Mouse (Mus musculus) heart, adult 18-20 months (tissue): ENCODE measurements at regions not wholly inside any gene's neighbourhood (a gene's known extent, or its start where the extent isn't known, plus 50 kb on each side); places are given as distances from the start of the nearest gene placed in this dataset.
"Not testable (repeated sequence)": the region's sequence is repeated elsewhere in the genome, so short reads cannot be mapped to it uniquely, and the experiment has no call there.

Source experiments
- DNase-seq, 2 experiments: peaks; one replicate each; pipeline ENCODE4 v3.0.0; 2021 to 2022; ENCODE audit warnings: mixed read lengths in 1 of 2

GRCm38 (mm10) chrX:75734628-75735302, 140.2 kb downstream of the Pls3 start:
- peak in 1 of 2 experiments; percentile 77 for DNase-seq

- peak in 1 of 2 experiments; percentile 87 for DNase-seq
These were observed 141.3 kb downstream of the Pls3 start for GRCm38 (mm10) chrX:75733651-75734050.

GRCm38 (mm10) chrX:75729791-75730190, 145.2 kb downstream of the Pls3 start:
- peak in 1 of 2 experiments; percentile 68 for DNase-seq

- DNase-seq: peak in 1 of 2 experiments; percentile 55
These were observed 146.5 kb downstream of the Pls3 start for GRCm38 (mm10) chrX:75728507-75728906.

- DNase-seq: not testable (repeated sequence)
These were observed 145.5 kb upstream of the Rab39b start for GRCm38 (mm10) chrX:75723542-75723941.

- DNase-seq: no peak
These were observed 121.9 kb upstream of the Rab39b start for GRCm38 (mm10) chrX:75699949-75700348.

- DNase-seq: not testable (repeated sequence)
These were observed 97.2 kb upstream of the Rab39b start for GRCm38 (mm10) chrX:75675271-75675670.

GRCm38 (mm10) chrX:75673920-75674665, 96.1 kb upstream of the Rab39b start:
- peak; percentile 95 to 97 for DNase-seq

- DNase-seq: no peak
These were observed 95.5 kb upstream of the Rab39b start for GRCm38 (mm10) chrX:75673586-75673919.

GRCm38 (mm10) chrX:75672976-75673375, 94.9 kb upstream of the Rab39b start:
- peak; percentile 7 for DNase-seq

GRCm38 (mm10) chrX:75667636-75668035, 89.6 kb upstream of the Rab39b start:
- DNase-seq: no peak

- DNase-seq: no peak
These were observed 65.4 kb upstream of the Rab39b start for GRCm38 (mm10) chrX:75643402-75643801.
